Mouse (Mus musculus) limb, embryonic 14.5 days (tissue): Measurements from ENCODE around the gene Gcg. TPM values are rescaled to one million over a fixed set of nuclear protein-coding genes. Genes with fewer than 3 reads are reported as not detected.

Experiments used
- ATAC-seq: fragments of 200-750 bp; cut with Nextera tagmentation; 2 replicates; pipeline ENCODE4 v1.8.0; 2017; ENCODE audit warnings: low read depth, moderate number of reproducible peaks, moderate TSS enrichment; ENCODE audit not compliant: low FRiP score
- DNase-seq: peaks from one replicate; pipeline ENCODE4 v3.0.0-alpha.2; 2015; ENCODE audit warnings: low spot score
- H3K27ac ChIP-seq: fragments of 300-500 bp; sonication (generic); replicated peaks from 2 replicates; pipeline ENCODE4 v1.5.1; 2014; ENCODE audit warnings: low read depth, mild to moderate bottlenecking, low read length, moderate library complexity, mixed read lengths
- H3K27me3 ChIP-seq: fragments of 300-500 bp; sonication (generic); 2 replicates; pipeline ENCODE4 v1.6.1; 2014; ENCODE audit warnings: low read length, mixed read lengths; ENCODE audit not compliant: control insufficient read depth, insufficient read depth
- H3K36me3 ChIP-seq: fragments of 300-500 bp; sonication (generic); 2 replicates; pipeline ENCODE4 v1.6.1; 2014; ENCODE audit warnings: mild to moderate bottlenecking, low read length, moderate library complexity, mixed read lengths; ENCODE audit not compliant: control insufficient read depth, insufficient read depth
- H3K4me1 ChIP-seq: fragments of 300-500 bp; sonication (generic); 2 replicates; pipeline ENCODE4 v1.6.1; 2014; ENCODE audit warnings: antibody characterized with exemption, low read length, mixed read lengths; ENCODE audit not compliant: control insufficient read depth, insufficient read depth
- H3K4me2 ChIP-seq: fragments of 300-500 bp; sonication (generic); replicated peaks from 2 replicates; pipeline ENCODE4 v1.6.1; 2014; ENCODE audit warnings: low read depth, mild to moderate bottlenecking, low read length, moderate library complexity; ENCODE audit not compliant: severe bottlenecking
- H3K4me3 ChIP-seq: fragments of 300-500 bp; sonication (generic); replicated peaks from 2 replicates; pipeline ENCODE4 v1.5.1; 2014; ENCODE audit warnings: low read length
- H3K9ac ChIP-seq: fragments of 300-500 bp; sonication (generic); 2 replicates; pipeline ENCODE4 v1.6.1; 2014; ENCODE audit warnings: mild to moderate bottlenecking, low read depth, low read length, moderate library complexity; ENCODE audit not compliant: severe bottlenecking
- H3K9me3 ChIP-seq: fragments of 300-500 bp; sonication (generic); 2 replicates; pipeline ENCODE4 v1.6.1; 2016; ENCODE audit warnings: low read length; ENCODE audit not compliant: control insufficient read depth
- POLR2A ChIP-seq: fragments of 200-500 bp; IDR thresholded peaks from 2 replicates; pipeline ENCODE4 v1.8.0; 2012; ENCODE audit warnings: inconsistent platforms, mild to moderate bottlenecking, moderate library complexity, borderline replicate concordance; ENCODE audit not compliant: insufficient read depth, insufficient read length; ENCODE audit errors: extremely low read depth
- WGBS: fragments of 180-500 bp; shearing (Covaris S2); extraction: QIAGEN DNeasy Blood & Tissue Kit; methylation state at CpG from one replicate; pipeline ENCODE4 v1.1.7; 2014; 5-methylcytosine and 5-hydroxymethylcytosine counted together
- polyA plus RNA-seq, 2 experiments: library from polyadenylated mRNA; depleted of rRNA in 1 of 2; stranded (reverse) in 1 of 2; unstranded in 1 of 2; fragments of >200 nt; fragmentation: Nextera tagmentation in 1 of 2; extraction: Ambion mirVana in 1 of 2; gene quantifications; 2 replicates each; pipeline versions ENCODE4 v1.2.1 to v1.2.3; 2012 to 2014

Gene Gcg
- polyA plus RNA-seq, 2 experiments = 0.15 TPM; not detected in 1

GRCm38 (mm10) chr2:62460231-62460710, 23.2 kb downstream of the Gcg start:
- H3K27me3 ChIP-seq = no peaks in the 10 kb centered on the region
- H3K4me1 ChIP-seq = no peaks in the 10 kb centered on the region
- H3K27ac ChIP-seq = no peak overlapping the region
- H3K4me2 ChIP-seq = no peak overlapping the region
- no peak for ATAC-seq
- H3K4me3 ChIP-seq = no peak overlapping the region
- WGBS = 55% methylated on average over 7 of the region's 7 CpGs
- no peak for TF ChIP-seq POLR2A
- no peaks in the 10 kb centered on the region for H3K9me3 ChIP-seq
- H3K9ac ChIP-seq = no peak overlapping the region
- DNase-seq = no peak
- H3K36me3 ChIP-seq = no peaks in the 10 kb centered on the region

DNA sequence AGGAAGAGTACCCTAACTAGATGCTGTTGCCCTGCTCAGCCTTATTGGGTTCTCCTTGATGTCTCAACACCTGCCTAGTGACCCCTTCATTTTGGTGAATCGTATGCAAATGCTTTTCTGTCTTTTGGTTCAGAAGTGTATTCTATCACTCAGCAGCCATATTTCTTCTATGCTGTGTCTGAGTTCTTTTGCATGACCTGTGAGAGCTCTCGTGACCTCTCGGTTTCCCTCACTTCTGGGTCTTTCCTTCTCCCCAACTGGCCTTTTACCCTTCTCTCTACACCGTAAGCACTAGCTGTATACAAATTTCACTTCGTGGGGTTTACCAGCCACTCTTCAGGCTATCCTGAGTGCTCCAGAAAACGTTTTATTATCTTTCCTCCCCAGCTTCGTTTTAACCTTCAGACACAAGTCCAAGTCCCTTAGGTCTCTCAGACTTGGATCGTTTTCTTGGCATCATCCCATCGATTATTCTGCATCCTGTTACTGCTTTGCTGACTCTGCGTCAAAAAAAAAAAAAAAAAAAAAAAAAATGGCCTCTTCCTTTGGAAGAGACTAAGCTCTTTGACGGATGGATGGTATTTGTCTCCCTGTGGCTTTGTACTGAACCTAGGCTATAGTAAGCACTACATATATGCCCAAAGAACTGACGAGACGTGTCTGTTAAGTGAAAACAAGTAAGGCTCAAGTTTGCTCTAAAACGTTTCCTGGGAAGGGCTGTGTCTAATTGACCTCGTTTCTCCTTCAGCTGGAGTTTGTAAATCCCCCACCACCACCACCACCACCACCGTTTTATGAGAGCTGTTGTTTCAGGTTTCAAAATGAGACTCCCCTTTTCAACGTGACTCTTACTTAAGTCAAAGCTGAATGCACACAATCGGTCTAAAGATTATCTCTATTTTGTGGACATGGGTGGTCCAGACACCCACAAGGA, 23.9 kb downstream of the Gcg start:
- no peak for TF ChIP-seq POLR2A
- no peak overlapping the region for H3K27ac ChIP-seq
- no peaks in the 10 kb centered on the region for H3K9me3 ChIP-seq
- H3K4me2 ChIP-seq = no peak overlapping the region
- no peak overlapping the region for H3K4me3 ChIP-seq
- H3K4me1 ChIP-seq = no peaks in the 10 kb centered on the region
- no peak overlapping the region for H3K9ac ChIP-seq
- WGBS = 38% methylated on average over 18 of the region's 18 CpGs
- H3K36me3 ChIP-seq = no peaks in the 10 kb centered on the region
- peak; percentile 63 for DNase-seq
- ATAC-seq = no peak
- H3K27me3 ChIP-seq = no peaks in the 10 kb centered on the region

- no peak for TF ChIP-seq POLR2A
- no peak overlapping the region for H3K4me3 ChIP-seq
- no peaks in the 10 kb centered on the region for H3K4me1 ChIP-seq
- H3K9me3 ChIP-seq = no peaks in the 10 kb centered on the region
- no peaks in the 10 kb centered on the region for H3K36me3 ChIP-seq
- WGBS = 41% methylated on average over 9 of the region's 9 CpGs
- ATAC-seq (no peak), DNase-seq (peak; percentile 83)
- H3K27me3 ChIP-seq = no peaks in the 10 kb centered on the region
- no peak overlapping the region for H3K9ac ChIP-seq
- no peak overlapping the region for H3K4me2 ChIP-seq
- H3K27ac ChIP-seq = no peak overlapping the region
Measured at GRCm38 (mm10) chr2:62458070-62458469, 25.4 kb downstream of the Gcg start.

DNA sequence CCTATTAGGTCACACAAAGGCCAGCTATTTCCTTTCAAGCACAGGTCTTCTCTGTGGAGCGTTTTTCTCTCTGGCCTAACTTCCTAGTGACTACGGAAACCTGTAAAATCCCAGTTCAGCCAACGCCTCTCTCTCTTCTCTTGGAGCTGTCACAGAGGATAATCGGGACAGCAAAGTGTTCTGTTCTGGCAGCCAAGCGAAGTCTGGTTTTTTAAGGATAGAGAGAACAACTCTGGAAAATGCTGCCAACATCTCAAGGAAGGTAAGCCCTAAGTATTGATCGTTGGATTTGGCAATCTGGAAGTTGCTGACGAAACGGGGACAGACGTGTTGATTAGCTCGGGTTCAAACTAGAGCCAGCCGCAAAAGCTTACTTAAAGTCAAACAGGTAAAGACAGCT, 28.5 kb downstream of the Gcg start:
- Histone ChIP-seq H3K9me3 (no peaks in the 10 kb centered on the region), H3K4me1 (no peaks in the 10 kb centered on the region), H3K36me3 (no peaks in the 10 kb centered on the region), H3K4me2 (no peak overlapping the region), H3K9ac (no peak overlapping the region), H3K27ac (no peak overlapping the region), H3K4me3 (no peak overlapping the region), H3K27me3 (no peaks in the 10 kb centered on the region)
- WGBS = 83% methylated on average over 11 of the region's 11 CpGs
- ATAC-seq (no peak), DNase-seq (no peak)
- no peak for TF ChIP-seq POLR2A

- no peaks in the 10 kb centered on the region for H3K27me3 ChIP-seq
- H3K9ac ChIP-seq = no peak overlapping the region
- WGBS = 76% methylated on average over 6 of the region's 6 CpGs
- ATAC-seq (no peak), DNase-seq (no peak)
- H3K4me2 ChIP-seq = no peak overlapping the region
- H3K36me3 ChIP-seq = no peaks in the 10 kb centered on the region
- no peaks in the 10 kb centered on the region for H3K4me1 ChIP-seq
- H3K9me3 ChIP-seq = no peaks in the 10 kb centered on the region
- H3K4me3 ChIP-seq = no peak overlapping the region
- TF ChIP-seq POLR2A = no peak
- H3K27ac ChIP-seq = no peak overlapping the region
Measured at GRCm38 (mm10) chr2:62454033-62454432, 29.4 kb downstream of the Gcg start.
